Mouse (Mus musculus) cerebellum, adult 18-20 months (tissue): Measurements from ENCODE around the gene Vamp2.

Experiments
- DNase-seq, 2 experiments: peaks; one replicate each; pipeline ENCODE4 v3.0.0; 2021

Vamp2 gene

GRCm38 (mm10) chr11:69099915-69100345 lies 11.6 kb downstream of the Vamp2 start:
- DNase-seq = peak; percentile 93 to 97

- peak; percentile 30 to 43 for DNase-seq
These were observed 12.5 kb downstream of the Vamp2 start for GRCm38 (mm10) chr11:69100639-69101360.

- DNase-seq = peak in 1 of 2 experiments; percentile 34
These were observed 13.5 kb downstream of the Vamp2 start for GRCm38 (mm10) chr11:69101604-69102402.

- DNase-seq = peak; percentile 51 to 76
These were observed 14.1 kb downstream of the Vamp2 start for GRCm38 (mm10) chr11:69102403-69102725.

DNA sequence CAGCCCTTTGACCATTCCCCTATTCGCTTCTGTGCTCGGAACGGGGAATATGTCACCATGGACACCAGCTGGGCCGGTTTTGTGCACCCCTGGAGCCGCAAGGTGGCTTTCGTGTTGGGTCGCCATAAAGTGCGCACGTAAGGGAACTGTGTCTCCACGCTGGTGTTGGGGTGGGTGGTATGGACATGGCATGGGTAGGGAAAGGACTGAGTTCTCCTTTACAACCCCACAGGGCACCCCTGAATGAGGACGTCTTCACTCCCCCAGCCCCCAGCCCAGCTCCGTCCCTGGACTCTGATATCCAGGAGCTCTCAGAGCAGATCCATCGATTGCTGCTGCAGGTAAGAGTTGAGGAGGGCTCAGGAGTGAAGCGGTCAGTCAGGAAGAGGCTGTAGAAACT lies 14.8 kb downstream of the Vamp2 start:
- DNase-seq = no peak

- no peak for DNase-seq
These were observed 15.5 kb downstream of the Vamp2 start for GRCm38 (mm10) chr11:69103531-69104435.

DNA sequence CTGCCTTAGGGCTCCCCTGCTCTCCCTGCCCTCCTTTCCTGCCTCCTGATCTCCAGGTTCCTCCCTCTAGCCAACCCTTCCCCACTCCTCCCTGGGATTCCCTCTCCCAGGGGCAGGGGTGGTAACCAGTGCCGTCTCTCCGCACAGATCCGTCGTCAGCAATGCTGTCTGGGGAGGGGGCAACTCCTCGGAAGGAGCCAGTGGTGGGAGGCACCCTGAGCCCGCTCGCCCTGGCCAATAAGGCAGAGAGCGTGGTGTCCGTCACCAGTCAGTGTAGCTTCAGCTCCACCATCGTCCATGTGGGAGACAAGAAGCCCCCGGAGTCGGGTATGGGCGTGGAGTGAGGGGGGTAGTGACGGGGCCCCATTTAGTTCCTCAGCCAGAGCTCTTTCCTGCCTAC lies 16.2 kb downstream of the Vamp2 start:
- peak in 1 of 2 experiments; percentile 21 for DNase-seq

DNA sequence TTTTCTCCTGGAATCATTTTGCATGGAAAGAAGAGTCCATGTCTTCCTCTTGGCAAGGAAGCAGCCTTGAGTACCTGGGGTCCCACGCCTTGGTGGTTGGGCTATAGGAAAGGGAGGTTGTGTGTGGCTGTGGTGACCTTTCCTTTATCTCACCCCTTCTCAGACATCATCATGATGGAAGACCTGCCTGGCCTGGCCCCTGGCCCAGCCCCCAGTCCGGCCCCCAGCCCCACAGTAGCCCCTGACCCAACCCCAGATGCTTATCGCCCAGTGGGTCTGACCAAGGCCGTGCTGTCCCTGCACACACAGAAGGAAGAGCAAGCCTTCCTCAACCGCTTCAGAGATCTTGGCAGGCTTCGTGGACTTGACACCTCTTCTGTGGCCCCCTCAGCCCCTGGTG lies 16.9 kb downstream of the Vamp2 start:
- no peak for DNase-seq

GRCm38 (mm10) chr11:69105796-69106195 lies 17.5 kb downstream of the Vamp2 start:
- DNase-seq = no peak

DNA sequence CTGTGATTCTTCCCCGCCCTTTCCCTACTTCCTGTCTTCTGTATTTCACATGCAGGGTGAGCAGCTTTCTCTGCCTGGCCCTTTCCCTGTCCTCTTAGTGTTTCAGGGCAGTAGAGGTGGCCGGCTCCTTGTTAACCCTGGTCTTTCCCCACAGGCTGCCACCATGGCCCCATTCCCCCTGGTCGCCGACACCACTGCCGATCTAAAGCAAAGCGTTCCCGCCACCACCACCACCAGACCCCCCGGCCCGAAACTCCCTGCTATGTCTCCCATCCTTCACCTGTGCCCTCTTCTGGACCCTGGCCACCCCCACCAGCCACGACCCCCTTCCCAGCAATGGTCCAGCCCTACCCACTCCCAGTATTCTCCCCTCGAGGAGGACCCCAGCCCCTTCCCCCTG lies 18.0 kb downstream of the Vamp2 start:
- DNase-seq = no peak

GRCm38 (mm10) chr11:69106842-69107241 lies 18.6 kb downstream of the Vamp2 start:
- DNase-seq = no peak

GRCm38 (mm10) chr11:69107676-69108075 lies 19.4 kb downstream of the Vamp2 start:
- no peak for DNase-seq

GRCm38 (mm10) chr11:69108223-69108622 lies 19.9 kb downstream of the Vamp2 start:
- DNase-seq = no peak

DNA sequence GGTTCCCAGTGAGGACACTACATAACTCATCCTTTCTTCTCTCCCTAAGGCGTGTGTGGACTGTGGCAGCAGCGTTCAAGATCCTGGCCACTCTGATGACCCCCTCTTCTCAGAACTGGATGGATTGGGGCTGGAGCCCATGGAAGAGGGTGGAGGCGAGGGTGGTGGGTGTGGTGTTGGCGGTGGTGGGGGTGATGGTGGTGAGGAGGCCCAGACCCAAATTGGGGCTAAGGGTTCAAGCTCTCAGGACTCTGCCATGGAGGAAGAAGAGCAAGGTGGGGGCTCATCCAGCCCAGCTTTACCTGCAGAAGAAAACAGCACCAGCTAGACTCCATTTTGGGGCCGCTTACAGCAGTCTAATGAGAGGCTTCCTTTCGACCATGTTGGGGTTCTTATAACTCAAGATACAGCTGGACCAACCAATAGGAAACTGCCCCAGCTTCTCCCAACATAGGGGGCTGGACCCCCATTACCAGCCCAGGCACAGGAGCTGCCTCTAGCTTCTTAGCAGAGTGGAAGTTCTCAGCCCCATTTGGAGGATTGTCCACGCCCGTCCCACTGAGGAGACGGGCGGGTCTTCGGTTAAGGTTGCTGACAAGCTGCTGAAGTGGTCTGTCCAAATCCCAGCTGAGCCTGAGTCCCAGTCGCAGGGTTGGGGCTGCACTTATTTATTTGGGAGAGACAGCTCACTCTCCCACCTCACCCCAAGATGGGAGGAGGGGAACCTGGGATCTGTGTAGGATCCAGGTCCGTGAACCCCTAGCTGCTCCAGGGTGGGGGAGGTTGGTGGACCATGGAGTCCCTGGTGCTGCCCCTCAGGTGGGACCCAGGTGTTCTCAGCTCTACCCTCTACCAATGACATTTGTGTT lies 21.0 kb downstream of the Vamp2 start:
- DNase-seq = no peak

DNA sequence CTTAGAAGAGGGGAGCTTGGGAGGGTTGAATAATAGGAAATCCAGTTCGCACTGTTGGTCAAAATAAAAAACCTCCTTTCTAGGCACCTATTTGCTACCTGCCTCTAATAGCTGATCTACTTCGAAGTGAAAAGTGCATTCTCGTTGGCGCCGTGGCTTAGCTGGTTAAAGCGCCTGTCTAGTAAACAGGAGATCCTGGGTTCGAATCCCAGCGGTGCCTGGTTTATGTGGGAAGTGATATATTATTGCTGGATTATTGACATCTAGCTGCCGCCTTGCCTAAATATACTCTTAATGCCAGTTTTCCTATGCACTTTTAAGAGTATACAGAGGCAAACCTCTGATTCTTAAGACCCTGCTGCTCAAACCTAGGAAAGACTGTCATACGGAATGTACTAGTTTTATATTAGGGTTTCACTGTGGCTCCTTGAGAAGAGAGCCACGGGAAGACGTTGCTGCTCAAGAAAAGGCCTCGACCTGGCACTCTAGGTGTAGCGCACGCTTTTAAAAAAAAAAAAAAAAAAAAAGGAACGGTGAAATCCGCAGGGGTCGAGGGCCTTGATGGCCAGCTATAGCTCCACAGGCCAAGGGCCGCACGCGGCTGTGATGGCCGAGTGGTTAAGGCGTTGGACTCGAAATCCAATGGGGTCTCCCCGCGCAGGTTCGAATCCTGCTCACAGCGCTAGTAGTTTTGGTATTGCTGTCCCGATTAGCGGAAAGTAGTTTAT lies 22.2 kb downstream of the Vamp2 start:
- peak; percentile 83 to 94 for DNase-seq

DNA sequence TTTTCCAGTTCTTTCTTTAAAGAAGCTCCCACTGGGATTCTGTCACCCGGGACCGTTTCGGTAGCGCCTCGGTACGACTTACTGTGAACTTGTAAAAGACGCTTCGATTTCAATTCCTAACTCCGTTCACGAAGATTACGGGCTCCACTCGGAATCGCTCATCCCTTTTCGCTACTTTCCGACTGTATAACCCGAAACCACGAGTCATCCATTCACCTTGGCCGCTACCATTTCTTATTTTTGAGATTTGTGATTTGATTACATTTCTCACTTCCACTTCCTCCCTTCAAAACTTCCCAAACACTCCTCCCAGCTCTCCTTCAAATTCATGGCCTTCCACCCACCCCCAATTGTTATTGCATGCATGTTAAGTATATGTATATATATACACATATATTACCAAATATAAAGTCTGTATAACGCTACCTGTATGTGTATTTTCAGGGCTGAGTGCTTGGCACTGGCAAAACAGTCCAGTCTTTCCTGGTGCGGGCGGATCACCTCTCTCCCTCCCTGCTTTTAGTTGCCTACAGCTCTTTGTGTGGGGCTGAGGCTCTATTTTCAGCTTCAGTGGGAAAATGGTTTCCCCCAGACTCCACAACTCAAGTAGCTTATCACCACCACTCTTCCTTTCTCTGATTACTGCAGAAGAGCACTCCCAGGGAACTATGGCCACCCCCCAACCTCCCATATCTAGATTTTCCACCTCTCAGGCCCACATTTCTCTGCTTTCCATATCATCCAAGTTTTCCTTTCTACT lies 22.9 kb downstream of the Vamp2 start:
- no peak for DNase-seq

DNA sequence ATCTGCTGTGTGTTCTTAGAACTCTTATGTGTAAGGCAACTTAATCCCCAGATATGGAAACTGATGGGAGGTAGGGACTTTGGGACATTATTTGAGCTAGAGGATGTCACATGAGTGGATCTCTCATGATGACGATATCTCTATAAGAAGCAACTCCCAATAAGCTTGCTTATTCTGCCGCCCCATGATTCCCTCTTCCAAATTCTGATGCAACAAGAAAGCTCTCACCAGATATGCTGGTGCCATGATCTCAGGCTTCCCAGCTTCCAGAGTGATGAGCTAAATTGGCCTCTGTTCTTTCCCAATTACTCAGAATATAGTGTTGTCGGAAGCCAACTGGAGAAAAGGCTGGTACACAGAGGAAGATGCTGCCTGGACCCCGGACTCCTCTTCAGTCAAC lies 23.6 kb downstream of the Vamp2 start:
- DNase-seq = no peak

GRCm38 (mm10) chr11:69114018-69114417 lies 25.7 kb downstream of the Vamp2 start:
- no peak for DNase-seq

- DNase-seq = no peak
These were observed 26.3 kb downstream of the Vamp2 start for GRCm38 (mm10) chr11:69114621-69115020.

DNA sequence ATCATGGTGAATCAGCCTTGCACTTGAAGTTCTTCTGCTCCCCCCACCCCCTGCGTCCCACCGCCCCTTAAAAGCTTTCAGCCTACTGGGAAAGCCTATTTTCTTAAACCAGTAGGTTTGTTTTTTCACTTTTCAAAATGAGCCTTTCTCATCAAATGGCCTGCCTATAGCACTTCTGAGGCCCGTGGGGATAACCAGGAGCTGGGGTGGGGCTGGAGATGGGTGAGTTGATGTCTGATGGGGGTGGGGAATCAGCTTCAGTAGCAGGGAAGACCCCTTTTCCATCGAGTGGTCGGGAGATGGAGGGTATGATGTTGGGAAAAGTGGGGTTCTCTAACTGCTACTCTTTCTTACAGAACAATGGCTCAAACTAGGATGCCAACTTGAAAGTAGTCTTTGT lies 28.6 kb downstream of the Vamp2 start:
- peak; percentile 8 to 21 for DNase-seq
